Mouse (Mus musculus) kidney, adult 2 months (tissue): ENCODE measurements at regions not wholly inside any gene's neighbourhood (a gene's known extent, or its start where the extent isn't known, plus 50 kb on each side); places are given as distances from the start of the nearest gene placed in this dataset.

Experiments
- DNase-seq: peaks from one replicate; pipeline ENCODE4 v3.0.0; 2021
- H3K27ac ChIP-seq: fragments of 200-500 bp; 2 replicates; pipeline ENCODE4 v1.5.1; 2012; ENCODE audit warnings: low read depth, low read length, control low read depth, inconsistent platforms; ENCODE audit not compliant: insufficient read depth
- H3K27me3 ChIP-seq: fragments of 200-500 bp; replicated peaks from 2 replicates; pipeline ENCODE4 v1.6.1; 2012; ENCODE audit warnings: mild to moderate bottlenecking, moderate library complexity, low read length, inconsistent platforms; ENCODE audit not compliant: control insufficient read depth, insufficient read depth
- H3K36me3 ChIP-seq: fragments of 200-500 bp; 2 replicates; pipeline ENCODE4 v1.6.1; 2012; ENCODE audit warnings: mild to moderate bottlenecking, moderate library complexity, low read length, inconsistent platforms; ENCODE audit not compliant: control insufficient read depth, insufficient read depth
- H3K4me1 ChIP-seq: fragments of 200-500 bp; 2 replicates; pipeline ENCODE4 v1.6.1; 2011; ENCODE audit warnings: low read length; ENCODE audit not compliant: control insufficient read depth, insufficient read depth
- H3K4me3 ChIP-seq: fragments of 200-500 bp; 2 replicates; pipeline ENCODE4 v1.5.1; 2011; ENCODE audit warnings: mild to moderate bottlenecking, low read depth, low read length, control low read depth; ENCODE audit not compliant: insufficient read depth
- CTCF ChIP-seq: fragments of 200-500 bp; conservative IDR thresholded peaks from 2 replicates; pipeline ENCODE4 v1.5.1; 2011; ENCODE audit warnings: low read depth, mild to moderate bottlenecking, control low read depth, low read length, moderate library complexity, mixed read lengths; ENCODE audit not compliant: insufficient read depth, insufficient read length
- POLR2A ChIP-seq: fragments of 200-500 bp; IDR thresholded peaks from one replicate; pipeline ENCODE4 v1.6.1; 2011; ENCODE audit warnings: low read depth, low read length, control low read depth
- WGBS: fragments of 180-500 bp; shearing (Covaris S2); methylation state at CpG from one replicate; pipeline ENCODE4 v1.1.7; 2018; 5-methylcytosine and 5-hydroxymethylcytosine counted together

- 93% methylated on average over 2 of the region's 2 CpGs for WGBS
- H3K4me3 ChIP-seq = no peak overlapping the region
- H3K36me3 ChIP-seq = no peaks in the 10 kb centered on the region
- H3K27me3 ChIP-seq = no peaks in the 10 kb centered on the region
- H3K27ac ChIP-seq = no peak overlapping the region
- TF ChIP-seq CTCF (no peak), POLR2A (no peak)
- no peaks in the 10 kb centered on the region for H3K4me1 ChIP-seq
- no peak for DNase-seq
Measured at GRCm38 (mm10) chr15:52783940-52784339, 1100.8 kb upstream of the Gm7489 start.

- no peak overlapping the region for H3K4me3 ChIP-seq
- H3K27ac ChIP-seq = no peak overlapping the region
- WGBS = 78% methylated on average over 3 of the region's 3 CpGs
- H3K27me3 ChIP-seq = no peaks in the 10 kb centered on the region
- TF ChIP-seq POLR2A = no peak
- TF ChIP-seq CTCF = no peak
- H3K36me3 ChIP-seq = no peaks in the 10 kb centered on the region
- H3K4me1 ChIP-seq = no peaks in the 10 kb centered on the region
- DNase-seq = no peak
Measured at GRCm38 (mm10) chr15:52785196-52785595, 1099.5 kb upstream of the Gm7489 start.

- H3K36me3 ChIP-seq = no peaks in the 10 kb centered on the region
- H3K27me3 ChIP-seq = no peaks in the 10 kb centered on the region
- TF ChIP-seq POLR2A = no peak
- no peak for TF ChIP-seq CTCF
- 79% methylated on average over 8 of the region's 8 CpGs for WGBS
- H3K4me3 ChIP-seq = no peak overlapping the region
- no peak overlapping the region for H3K27ac ChIP-seq
- DNase-seq = no peak
- H3K4me1 ChIP-seq = no peaks in the 10 kb centered on the region
Measured at GRCm38 (mm10) chr15:52785976-52786375, 1098.7 kb upstream of the Gm7489 start.

- Histone ChIP-seq H3K4me3 (no peak overlapping the region), H3K27me3 (no peaks in the 10 kb centered on the region), H3K36me3 (no peaks in the 10 kb centered on the region), H3K27ac (no peak overlapping the region), H3K4me1 (no peaks in the 10 kb centered on the region)
- 52% methylated on average over 4 of the region's 4 CpGs for WGBS
- no peak for DNase-seq
- TF ChIP-seq POLR2A = no peak
- TF ChIP-seq CTCF = no peak
Measured at GRCm38 (mm10) chr15:52805479-52806199, 1079.1 kb upstream of the Gm7489 start.

- no peak overlapping the region for H3K27ac ChIP-seq
- peak; percentile 14 for DNase-seq
- no peaks in the 10 kb centered on the region for H3K36me3 ChIP-seq
Measured at GRCm38 (mm10) chr15:52808622-52809021, 1076.1 kb upstream of the Gm7489 start.

GRCm38 (mm10) chr15:52820796-52821195 is 1063.9 kb upstream of the Gm7489 start:
- Histone ChIP-seq H3K27ac (no peak overlapping the region), H3K4me3 (no peak overlapping the region), H3K36me3 (no peaks in the 10 kb centered on the region), H3K4me1 (no peaks in the 10 kb centered on the region), H3K27me3 (no peaks in the 10 kb centered on the region)
- TF ChIP-seq CTCF = no peak
- no peak for TF ChIP-seq POLR2A
- DNase-seq = no peak
- 79% methylated on average over 6 of the region's 6 CpGs for WGBS

More at GRCm38 (mm10) chr15:52808622-52809021, 1076.1 kb upstream of the Gm7489 start:
- no peaks in the 10 kb centered on the region for H3K4me1 ChIP-seq
- 50% methylated on average over 3 of the region's 3 CpGs for WGBS
- H3K27me3 ChIP-seq = no peaks in the 10 kb centered on the region
- peak; percentile 21; the same call in 1 of the 2 replicates for TF ChIP-seq CTCF
- no peak for TF ChIP-seq POLR2A
- no peak overlapping the region for H3K4me3 ChIP-seq

- Histone ChIP-seq H3K4me3 (no peak overlapping the region), H3K27me3 (no peaks in the 10 kb centered on the region), H3K4me1 (no peaks in the 10 kb centered on the region), H3K27ac (no peak overlapping the region), H3K36me3 (no peaks in the 10 kb centered on the region)
- no peak for DNase-seq
- TF ChIP-seq POLR2A = no peak
- TF ChIP-seq CTCF = no peak
- WGBS = 83% methylated on average over 2 of the region's 2 CpGs
Measured at GRCm38 (mm10) chr15:52836896-52837295, 1047.8 kb upstream of the Gm7489 start.
